Mouse (Mus musculus) megakaryocyte, embryonic 14.5 days (primary cell): ENCODE data around the gene Epha6.

Source experiments
- FLI1 ChIP-seq: IDR thresholded peaks from 2 replicates; pipeline ENCODE4 v1.6.1; 2012; ENCODE audit warnings: low read length, inconsistent platforms, mixed read lengths
- GATA1 ChIP-seq: IDR thresholded peaks from 3 replicates; pipeline ENCODE4 v1.6.1; 2012; ENCODE audit warnings: mixed read lengths, low read length, inconsistent platforms, borderline replicate concordance

DNA sequence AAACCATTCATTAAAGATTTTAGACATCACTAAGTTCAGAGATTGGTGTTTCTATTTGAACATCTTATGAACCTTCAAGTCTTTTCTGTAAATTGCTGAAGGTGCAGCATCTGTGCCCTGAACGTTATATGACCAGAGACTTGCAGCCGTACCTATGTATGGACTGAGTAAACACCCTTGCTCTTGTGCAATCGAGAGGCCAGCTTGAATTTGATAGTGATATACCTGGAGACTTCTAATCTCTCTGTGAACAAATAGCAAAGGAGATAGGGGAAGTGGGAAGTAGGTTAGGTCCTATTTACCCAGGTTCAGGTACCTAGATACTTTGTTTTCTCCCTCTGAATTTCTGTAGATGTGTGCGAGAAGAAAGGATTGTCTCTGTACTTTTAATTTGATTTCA lies 854.4 kb downstream of the Epha6 start:
- TF ChIP-seq GATA1 (no peak), FLI1 (no peak)
